Mouse (Mus musculus) adrenal gland, adult 2 months (tissue): ENCODE results near the gene Auts2. TPM values are rescaled to one million over a fixed set of nuclear protein-coding genes. Genes with fewer than 3 reads are reported as not detected.

Experiments
- DNase-seq: peaks from one replicate; pipeline ENCODE4 v3.0.0; 2021
- polyA plus RNA-seq: library from polyadenylated mRNA; depleted of rRNA; stranded (reverse); fragments of >200 nt; gene quantifications from 2 replicates; pipeline ENCODE4 v1.2.3, GENCODE M21; 2012
- total RNA-seq, 2 experiments: library from RNA; stranded (reverse); gene quantifications; 2 replicates each; pipeline ENCODE4 v1.2.3; 2021

Gene Auts2
- total and polyA plus RNA-seq, 3 experiments: 20.2 to 51.6 (median 46.3) TPM

DNA sequence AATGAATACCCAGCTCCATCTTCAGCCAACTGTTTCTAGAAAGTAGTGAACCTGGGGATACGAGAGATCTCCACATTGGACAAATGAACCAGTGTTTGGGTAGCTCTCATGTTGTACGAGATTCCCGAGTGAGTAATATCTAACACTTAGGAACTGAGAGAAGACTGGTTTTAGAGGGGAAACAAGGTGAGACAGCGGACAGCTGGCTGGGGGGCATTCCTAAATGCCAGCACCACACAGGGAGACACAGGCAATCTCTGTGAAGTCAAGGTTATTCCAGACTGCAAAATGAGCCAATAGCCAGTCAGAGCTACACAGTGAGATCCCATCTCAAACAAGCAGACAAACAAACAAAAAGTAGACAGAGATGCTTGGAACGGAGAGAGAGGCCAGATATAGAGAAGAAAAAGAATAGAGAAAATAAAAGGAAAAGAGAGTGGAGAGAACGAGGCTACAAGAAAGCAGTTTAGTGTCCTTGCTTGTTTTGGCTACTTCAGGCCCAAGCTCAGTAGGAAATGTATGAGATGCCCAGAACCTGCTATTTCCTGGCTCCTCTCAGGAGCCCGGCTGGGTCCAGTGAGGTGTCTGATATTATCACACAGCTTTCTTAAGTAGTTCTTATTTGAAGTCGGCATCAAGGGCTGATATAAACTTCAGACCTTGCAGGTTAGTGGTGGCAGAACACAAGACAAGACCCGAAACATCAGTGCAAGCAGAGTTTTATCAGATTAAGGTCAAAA lies 224.9 kb downstream of the Auts2 start:
- DNase-seq: no peak

DNA sequence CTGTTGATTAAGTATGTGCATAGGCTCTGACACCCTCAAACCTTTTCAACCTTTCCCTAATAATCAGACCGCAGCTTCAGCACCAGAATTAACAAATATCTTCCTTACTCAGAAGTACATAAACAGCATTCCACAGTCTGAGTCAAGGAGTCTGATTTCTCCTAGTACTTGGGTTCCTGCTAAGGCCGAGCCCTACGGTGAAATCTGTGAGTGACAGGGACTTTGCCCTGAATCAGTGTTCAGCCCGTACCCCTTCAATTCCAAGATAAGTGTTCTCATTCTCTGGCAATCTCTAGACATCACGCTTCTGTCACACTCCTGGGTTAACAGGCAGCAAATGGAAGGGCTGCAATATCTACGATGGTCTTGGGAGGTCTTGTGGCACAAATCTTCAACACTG lies 226.2 kb downstream of the Auts2 start:
- no peak for DNase-seq

GRCm38 (mm10) chr5:132314300-132314699 lies 228.8 kb downstream of the Auts2 start:
- DNase-seq: no peak

DNA sequence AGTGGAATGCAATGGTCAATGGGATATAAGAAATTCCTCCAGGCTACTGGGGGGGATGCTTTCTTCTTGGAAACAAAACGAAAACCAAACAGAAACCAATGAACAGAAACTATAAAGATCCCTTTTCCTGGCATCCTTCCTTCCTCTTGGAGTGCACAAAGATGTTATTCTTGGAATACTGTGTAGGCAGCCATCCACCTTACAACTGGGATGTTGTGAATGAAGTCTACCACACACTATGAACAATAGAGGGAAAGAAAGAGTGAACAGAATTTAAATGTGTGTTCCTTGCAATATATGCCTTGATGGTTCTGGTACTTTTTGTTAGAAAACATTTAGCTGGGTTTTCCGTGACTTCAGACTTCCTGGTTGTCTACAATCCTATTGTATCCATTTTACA lies 236.1 kb downstream of the Auts2 start:
- DNase-seq: no peak

DNA sequence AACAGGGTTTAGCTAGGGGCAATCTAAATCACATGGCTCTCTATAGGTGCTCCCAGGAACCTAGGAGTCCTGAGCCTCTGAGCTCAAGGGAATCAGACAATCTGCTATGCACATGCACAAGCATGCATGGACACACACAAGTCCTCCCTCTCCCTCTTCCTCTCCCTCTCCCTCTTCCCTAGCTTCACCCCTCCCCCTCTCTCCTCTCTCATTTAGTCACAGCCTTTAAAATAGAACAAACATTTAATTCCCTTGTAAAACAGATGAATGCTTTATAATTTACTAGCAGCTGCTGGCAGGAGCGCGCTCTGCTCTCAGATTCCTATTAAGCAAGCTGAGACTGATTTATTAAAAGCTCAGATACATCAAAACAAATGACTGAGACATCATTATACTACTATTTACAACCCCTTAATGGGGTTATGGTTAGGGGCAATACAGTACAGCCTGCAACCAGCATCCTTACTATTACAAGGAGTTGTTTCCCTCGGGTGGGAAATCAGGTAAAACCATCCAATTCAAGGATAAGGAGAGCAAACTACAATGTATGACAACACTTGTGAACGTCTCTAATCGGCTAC lies 237.7 kb downstream of the Auts2 start:
- DNase-seq: no peak

GRCm38 (mm10) chr5:132302778-132303177 lies 240.4 kb downstream of the Auts2 start:
- no peak for DNase-seq

- DNase-seq: no peak
Observed at GRCm38 (mm10) chr5:132300794-132301193, 242.3 kb downstream of the Auts2 start.

DNA sequence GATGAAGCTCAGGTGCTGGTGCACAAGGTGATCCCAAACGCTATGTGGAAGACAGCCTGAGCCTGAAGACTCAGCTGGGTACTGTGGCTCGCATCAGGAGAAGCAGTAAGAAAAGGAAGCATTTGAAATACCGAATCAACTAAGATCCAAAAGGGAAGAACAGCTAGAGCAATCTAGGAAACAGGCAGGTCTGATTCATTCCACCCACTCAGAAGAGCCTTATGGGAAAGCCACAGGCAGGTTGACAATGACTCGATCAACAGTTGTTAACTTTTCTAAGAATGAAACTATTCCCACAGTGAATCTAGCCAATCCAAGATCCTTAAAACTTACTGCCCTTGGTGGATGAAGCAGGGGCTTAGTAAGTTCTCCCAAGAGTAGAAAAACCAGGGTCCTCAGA lies 243.4 kb downstream of the Auts2 start:
- no peak for DNase-seq

DNA sequence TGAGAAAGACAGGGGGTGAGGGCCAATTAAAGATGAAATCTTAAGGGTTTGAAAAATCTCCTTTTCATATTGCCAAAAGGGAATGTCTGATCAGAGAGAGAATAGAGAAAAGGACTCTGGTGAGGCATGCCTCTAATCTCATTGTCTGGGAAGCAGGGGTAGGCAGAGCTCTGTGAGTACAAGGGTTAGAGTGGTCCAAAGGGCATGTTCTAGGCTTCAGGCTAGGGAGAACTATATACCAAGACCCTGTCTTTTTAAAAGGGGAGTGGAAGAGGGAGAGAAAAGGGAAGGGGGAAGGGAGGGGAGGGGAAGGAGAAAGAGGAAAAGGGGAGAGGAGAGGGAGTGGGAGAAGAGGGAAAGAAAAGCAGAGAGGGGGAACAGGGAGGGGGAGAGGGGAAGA lies 244.1 kb downstream of the Auts2 start:
- DNase-seq: no peak

GRCm38 (mm10) chr5:132297309-132297708 lies 245.8 kb downstream of the Auts2 start:
- no peak for DNase-seq

DNA sequence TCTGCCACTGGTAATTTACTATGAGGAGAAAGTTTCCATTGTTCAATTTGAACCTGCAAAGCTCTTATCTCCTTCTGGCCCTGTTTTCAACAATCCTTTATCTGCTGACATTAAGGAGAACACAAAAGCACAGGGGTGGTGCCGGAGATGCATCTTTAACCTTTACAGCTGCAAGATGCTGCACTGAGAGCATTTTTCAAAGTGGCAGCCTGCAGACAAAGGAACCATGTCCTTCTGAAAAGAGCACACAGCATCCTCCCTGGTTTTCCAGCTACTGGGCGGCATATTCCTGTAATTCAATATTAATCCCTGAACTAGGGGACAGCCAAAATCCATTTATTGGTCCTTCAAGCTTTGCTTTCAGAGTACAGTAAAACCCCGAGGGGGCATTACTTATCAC lies 248.7 kb downstream of the Auts2 start:
- no peak for DNase-seq

DNA sequence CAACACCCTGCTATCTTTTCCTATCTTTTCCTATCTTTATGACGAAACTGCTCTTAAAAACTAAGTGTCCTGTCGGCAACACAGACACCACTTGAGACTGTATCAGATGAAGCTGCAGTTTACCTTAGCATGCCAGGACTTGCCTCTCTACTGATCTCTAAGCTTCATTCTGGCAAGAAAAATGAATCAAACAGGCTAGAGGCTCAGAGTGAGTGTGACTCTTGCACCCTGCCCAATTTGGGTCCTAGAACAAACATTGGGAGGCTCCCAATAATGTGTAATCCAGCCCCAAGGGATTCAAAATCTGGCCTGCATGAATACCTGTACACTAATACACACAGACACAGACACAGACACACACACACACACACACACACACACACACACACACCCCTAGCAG lies 250.2 kb downstream of the Auts2 start:
- DNase-seq: no peak

- DNase-seq: no peak
Observed at GRCm38 (mm10) chr5:132290606-132291535, 252.3 kb downstream of the Auts2 start.

- DNase-seq: peak; percentile 23
Observed at GRCm38 (mm10) chr5:132283741-132284140, 259.4 kb downstream of the Auts2 start.

- DNase-seq: no peak
Observed at GRCm38 (mm10) chr5:132274098-132274898, 268.8 kb downstream of the Auts2 start.

DNA sequence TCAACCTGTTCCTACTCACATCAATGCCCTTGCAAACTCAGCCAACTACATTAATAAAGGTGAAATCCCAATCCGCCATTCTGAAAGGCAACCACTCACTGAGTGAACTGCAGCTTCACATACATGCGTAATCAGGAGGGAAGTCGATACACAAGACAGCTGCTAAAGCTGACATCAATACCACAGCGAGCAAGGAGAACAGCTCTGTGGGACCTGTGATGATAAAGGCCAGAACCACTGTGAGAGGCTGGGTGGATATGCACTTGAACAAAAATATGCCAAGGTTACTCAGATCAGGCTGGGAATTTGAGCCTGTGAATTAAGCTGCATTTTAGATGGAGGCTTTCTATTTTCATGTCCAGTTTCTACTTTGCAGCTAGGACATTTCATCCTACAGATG lies 271.0 kb downstream of the Auts2 start:
- DNase-seq: no peak

- no peak for DNase-seq
Observed at GRCm38 (mm10) chr5:132270896-132271295, 272.2 kb downstream of the Auts2 start.

- DNase-seq: no peak
Observed at GRCm38 (mm10) chr5:132270074-132270473, 273.1 kb downstream of the Auts2 start.

DNA sequence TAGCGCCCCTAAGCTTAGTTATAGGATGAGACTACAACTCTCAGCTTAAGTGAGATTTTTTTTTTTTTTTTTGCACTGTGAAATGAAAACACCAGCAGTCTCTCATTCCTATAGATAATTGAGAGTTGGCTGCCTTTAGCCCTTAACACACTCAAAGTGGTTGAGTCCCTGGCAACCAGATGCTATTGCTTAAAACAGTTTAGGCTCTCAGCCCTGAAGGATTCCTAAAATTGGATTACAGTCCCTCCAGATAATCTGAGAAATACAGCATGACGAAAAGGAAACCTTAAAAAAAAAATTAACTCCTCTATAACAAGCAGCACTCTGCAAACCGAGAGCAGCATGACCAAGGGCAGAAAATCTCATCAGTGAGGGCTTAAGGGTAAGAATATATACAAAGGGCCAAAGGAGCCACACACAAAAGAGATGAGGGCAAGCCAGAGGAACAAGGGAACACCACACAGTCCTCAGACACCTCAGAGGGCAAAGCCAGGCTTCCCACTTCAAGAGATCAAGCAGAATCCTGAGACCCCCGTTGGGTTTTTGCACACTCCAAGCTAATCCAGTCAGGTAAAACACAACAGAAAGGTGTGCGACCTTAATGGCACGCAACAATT lies 274.7 kb downstream of the Auts2 start:
- DNase-seq: no peak

DNA sequence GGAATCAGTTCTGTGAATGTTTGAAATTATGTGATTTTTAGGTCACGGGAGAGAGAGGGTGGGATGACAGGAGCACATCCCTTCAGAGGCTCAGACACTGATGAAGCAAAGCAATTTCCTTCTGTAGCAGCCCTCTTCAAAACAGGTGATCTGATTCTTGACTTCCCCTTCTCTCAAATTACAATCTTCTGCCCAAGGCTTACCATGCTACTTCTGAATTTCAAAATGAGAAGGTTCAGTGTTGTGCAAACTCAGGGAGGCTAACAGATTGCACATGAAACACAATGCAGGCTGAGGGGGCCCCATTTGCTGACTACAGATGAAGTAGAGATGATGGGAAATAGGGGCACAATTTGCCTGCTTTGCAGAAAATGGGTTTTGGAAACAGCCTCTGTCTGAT lies 278.1 kb downstream of the Auts2 start:
- DNase-seq: no peak

DNA sequence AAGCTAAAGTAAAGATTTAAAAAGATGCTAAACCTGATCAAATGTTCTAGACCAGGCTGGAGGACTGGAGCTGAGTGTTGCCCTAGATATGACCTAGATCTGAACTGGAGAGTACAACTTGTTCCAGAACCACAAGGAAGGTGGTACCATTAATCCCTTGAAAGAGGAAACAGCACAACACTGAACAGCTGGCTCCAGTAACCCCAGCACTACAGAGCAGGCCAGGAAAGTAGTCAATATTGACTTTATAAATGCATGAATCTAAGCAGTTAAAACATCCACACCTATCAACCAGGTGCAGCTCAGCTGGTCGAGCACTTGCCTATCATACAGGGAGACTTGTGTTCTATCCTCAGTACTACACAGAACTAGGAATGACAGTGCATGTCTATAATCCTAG lies 281.4 kb downstream of the Auts2 start:
- DNase-seq: no peak

DNA sequence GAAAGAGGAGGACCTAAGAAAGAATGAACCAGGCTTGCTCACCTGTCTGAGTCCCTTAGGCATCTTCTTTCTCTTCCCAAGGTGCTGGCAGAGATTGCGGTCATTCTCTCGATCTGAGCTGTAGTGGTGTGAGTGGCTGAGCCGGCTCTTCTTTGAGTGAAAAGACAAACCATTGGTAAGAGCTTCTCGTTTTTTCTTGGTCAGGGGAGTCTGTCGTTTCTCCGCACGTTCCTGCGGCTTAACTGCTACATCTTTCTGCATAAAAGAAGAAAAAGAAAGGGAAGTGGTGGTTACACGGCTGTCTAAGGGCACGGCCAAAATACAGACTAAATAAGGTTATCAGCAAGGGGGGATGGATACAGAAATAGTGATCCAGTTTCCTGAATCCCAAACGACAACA lies 284.3 kb downstream of the Auts2 start:
- no peak for DNase-seq
